Mouse (Mus musculus) embryonic fibroblast, embryonic 13.5 days (primary cell): ENCODE data around the gene Hmmr. TPM values are rescaled to one million over a fixed set of nuclear protein-coding genes. Genes with fewer than 3 reads are reported as not detected.
"Not testable (repeated sequence)": the region's sequence is repeated elsewhere in the genome, so short reads cannot be mapped to it uniquely, and the experiment has no call there.

Experiments
- H3K27ac ChIP-seq: 2 replicates; pipeline ENCODE4 v1.5.1; 2012; ENCODE audit warnings: low read length, control low read depth, inconsistent platforms; ENCODE audit not compliant: insufficient read depth
- H3K4me1 ChIP-seq: 2 replicates; pipeline ENCODE4 v1.6.1; 2011; ENCODE audit warnings: low read length; ENCODE audit not compliant: control insufficient read depth, insufficient read depth
- H3K4me3 ChIP-seq: 2 replicates; pipeline ENCODE4 v1.5.1; 2011; ENCODE audit warnings: mild to moderate bottlenecking, control low read depth, low read length; ENCODE audit not compliant: insufficient read depth
- CTCF ChIP-seq: IDR thresholded peaks from 2 replicates; pipeline ENCODE4 v1.5.1; 2011; ENCODE audit warnings: mild to moderate bottlenecking, control low read depth, low read length, moderate library complexity, borderline replicate concordance; ENCODE audit not compliant: insufficient read depth
- POLR2A ChIP-seq: IDR thresholded peaks from 2 replicates; pipeline ENCODE4 v1.6.1; 2011; ENCODE audit warnings: low read depth, mild to moderate bottlenecking, control low read depth, low read length, moderate library complexity
- polyA plus RNA-seq: library from polyadenylated mRNA; stranded (reverse); fragments of >200 nt; gene quantifications from 2 replicates; pipeline ENCODE4 v1.2.4, GENCODE M21; 2011; ENCODE audit warnings: low read depth; ENCODE audit not compliant: missing spikeins, insufficient read length

The Hmmr gene
- polyA plus RNA-seq, 1 experiment: 42.8 TPM

GRCm38 (mm10) chr11:40713858-40714257 lies 19.4 kb downstream of the Hmmr start:
- no peak for TF ChIP-seq CTCF
- no peak for TF ChIP-seq POLR2A
- no peak overlapping the region for H3K4me3 ChIP-seq
- no peak overlapping the region for H3K27ac ChIP-seq
- no peaks in the 10 kb centered on the region for H3K4me1 ChIP-seq

GRCm38 (mm10) chr11:40709899-40710298 lies 23.3 kb downstream of the Hmmr start:
- not testable (repeated sequence) for H3K4me3 ChIP-seq, H3K4me1 ChIP-seq, H3K27ac ChIP-seq

GRCm38 (mm10) chr11:40695103-40695502 lies 38.1 kb downstream of the Hmmr start, which contains the start of gene Mat2b:
Mat2b (minus strand) TSS chr11:40695203.
- TF ChIP-seq CTCF (no peak), POLR2A (no peak)
- Histone ChIP-seq H3K4me3 (peak within 1 kb of the TSS; percentile 51), H3K27ac (peak within 1 kb of the TSS; percentile 89), H3K4me1 (peaks cover 6% of the 10 kb centered on the region; the same call in 1 of the 2 replicates)

- TF ChIP-seq CTCF (no peak), POLR2A (peak; percentile 79)
- Histone ChIP-seq H3K4me1 (peaks cover 10% of the 10 kb centered on the region; the same call in 1 of the 2 replicates), H3K4me3 (peak overlapping the region; percentile 51), H3K27ac (peak overlapping the region; percentile 89)
Measured at GRCm38 (mm10) chr11:40694311-40695087, 38.7 kb downstream of the Hmmr start.

GRCm38 (mm10) chr11:40693366-40693951 lies 39.8 kb downstream of the Hmmr start:
- peaks cover 10% of the 10 kb centered on the region; the same call in 1 of the 2 replicates for H3K4me1 ChIP-seq
- peak; percentile 42; the same call in 1 of the 2 replicates for TF ChIP-seq POLR2A
- TF ChIP-seq CTCF: no peak
- H3K4me3 ChIP-seq: peak overlapping the region; percentile 59
- peak overlapping the region; percentile 88 for H3K27ac ChIP-seq

- peak overlapping the region; percentile 88 for H3K27ac ChIP-seq
- no peak for TF ChIP-seq CTCF
- TF ChIP-seq POLR2A: peak; percentile 69
- peak overlapping the region; percentile 89 for H3K4me3 ChIP-seq
- H3K4me1 ChIP-seq: peaks cover 10% of the 10 kb centered on the region; the same call in 1 of the 2 replicates
Measured at GRCm38 (mm10) chr11:40692511-40693365, 40.5 kb downstream of the Hmmr start.

GRCm38 (mm10) chr11:40692101-40692509 lies 41.1 kb downstream of the Hmmr start:
- TF ChIP-seq POLR2A (no peak), CTCF (no peak)
- H3K4me3 ChIP-seq: peak overlapping the region; percentile 89
- H3K27ac ChIP-seq: peak overlapping the region; percentile 65
- H3K4me1 ChIP-seq: peaks cover 10% of the 10 kb centered on the region; the same call in 1 of the 2 replicates

DNA sequence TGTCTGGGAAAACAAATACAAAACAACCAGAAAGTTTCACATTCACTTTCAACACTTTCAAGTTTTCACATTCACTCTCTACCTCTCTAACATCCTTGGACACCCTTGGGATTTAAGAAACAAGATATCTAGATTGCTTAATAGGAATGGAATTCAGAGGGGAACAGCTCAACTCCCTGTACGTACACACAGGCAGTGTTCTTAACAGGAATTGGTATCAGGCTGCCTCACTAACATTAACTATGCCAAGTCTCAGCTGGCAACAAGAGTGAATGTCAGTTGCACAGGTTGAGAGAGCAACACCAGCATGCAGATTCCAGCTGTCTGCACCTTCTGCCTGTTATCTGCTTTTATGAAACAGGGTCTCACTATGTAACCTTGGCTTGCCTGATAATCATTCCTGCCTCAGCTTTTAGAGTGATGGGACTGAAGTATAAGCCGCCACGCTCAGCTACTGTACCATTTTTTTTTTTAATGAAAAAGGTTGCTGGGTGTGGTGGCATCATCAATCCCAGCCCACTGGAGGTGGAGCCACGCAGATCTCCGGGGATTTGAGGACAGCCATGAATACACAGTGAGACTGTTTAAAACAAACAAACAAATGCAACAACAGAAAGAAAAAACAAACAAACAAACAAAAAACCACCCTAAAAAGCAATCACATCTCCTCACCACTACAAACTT lies 42.6 kb downstream of the Hmmr start:
- peaks cover 10% of the 10 kb centered on the region; the same call in 1 of the 2 replicates for H3K4me1 ChIP-seq
- peak overlapping the region; percentile 89 for H3K4me3 ChIP-seq
- H3K27ac ChIP-seq: peak overlapping the region; percentile 36; the same call in 1 of the 2 replicates
- TF ChIP-seq CTCF (no peak), POLR2A (no peak)

- no peak for TF ChIP-seq POLR2A
- no peak for TF ChIP-seq CTCF
- Histone ChIP-seq H3K4me1 (no peaks in the 10 kb centered on the region), H3K27ac (no peak overlapping the region), H3K4me3 (no peak overlapping the region)
Measured at GRCm38 (mm10) chr11:40683295-40683694, 49.9 kb downstream of the Hmmr start.
